Mouse (Mus musculus) lung, embryonic 14.5 days (tissue): ENCODE measurements around the gene 4931422A03Rik. TPM values are rescaled to one million over a fixed set of nuclear protein-coding genes. Genes with fewer than 3 reads are reported as not detected.

Experiments
- ATAC-seq: fragments of 200-750 bp; cut with Nextera tagmentation; 2 replicates; pipeline ENCODE4 v1.8.0; 2017; ENCODE audit warnings: mild to moderate bottlenecking, moderate TSS enrichment, moderate library complexity; ENCODE audit not compliant: insufficient read depth
- DNase-seq: peaks from one replicate; pipeline ENCODE4 v3.0.0-alpha.2; 2015
- H3K27ac ChIP-seq: fragments of 300-500 bp; sonication (generic); 2 replicates; pipeline ENCODE4 v1.5.1; 2014; ENCODE audit warnings: low read depth, mild to moderate bottlenecking, moderate library complexity
- H3K27me3 ChIP-seq: fragments of 300-500 bp; sonication (generic); 2 replicates; pipeline ENCODE4 v1.6.1; 2014; ENCODE audit warnings: low read length, control low read depth; ENCODE audit not compliant: insufficient read depth
- H3K36me3 ChIP-seq: fragments of 300-500 bp; sonication (generic); 2 replicates; pipeline ENCODE4 v1.6.1; 2014; ENCODE audit warnings: control low read depth; ENCODE audit not compliant: insufficient read depth
- H3K4me1 ChIP-seq: fragments of 300-500 bp; sonication (generic); 2 replicates; pipeline ENCODE4 v1.6.1; 2014; ENCODE audit warnings: antibody characterized with exemption, control low read depth; ENCODE audit not compliant: insufficient read depth
- H3K4me2 ChIP-seq: fragments of 300-500 bp; sonication (generic); 2 replicates; pipeline ENCODE4 v1.6.1; 2014; ENCODE audit warnings: mild to moderate bottlenecking
- H3K4me3 ChIP-seq: fragments of 300-500 bp; sonication (generic); 2 replicates; pipeline ENCODE4 v1.5.1; 2014; ENCODE audit warnings: low read depth, low read length
- H3K9ac ChIP-seq: fragments of 300-500 bp; sonication (generic); 2 replicates; pipeline ENCODE4 v1.6.1; 2014
- H3K9me3 ChIP-seq: fragments of 300-500 bp; sonication (generic); 2 replicates; pipeline ENCODE4 v1.6.1; 2016; ENCODE audit warnings: low read depth, low read length, control low read depth
- CTCF ChIP-seq: IDR thresholded peaks from 2 replicates; pipeline ENCODE4 v1.5.1; 2016; ENCODE audit warnings: antibody characterized with exemption, low read depth
- WGBS: fragments of 180-500 bp; shearing (Covaris S2); extraction: QIAGEN DNeasy Blood & Tissue Kit; methylation state at CpG from one replicate; pipeline ENCODE4 v1.1.7; 2014; 5-methylcytosine and 5-hydroxymethylcytosine counted together
- polyA plus RNA-seq: library from polyadenylated mRNA; unstranded; fragments of >200 nt; fragmentation: Nextera tagmentation; extraction: Ambion mirVana; gene quantifications from 2 replicates; pipeline ENCODE4 v1.2.1, GENCODE M21; 2014

Gene 4931422A03Rik
- polyA plus RNA-seq, 1 experiment from 2014 or later = 2.1 TPM

DNA sequence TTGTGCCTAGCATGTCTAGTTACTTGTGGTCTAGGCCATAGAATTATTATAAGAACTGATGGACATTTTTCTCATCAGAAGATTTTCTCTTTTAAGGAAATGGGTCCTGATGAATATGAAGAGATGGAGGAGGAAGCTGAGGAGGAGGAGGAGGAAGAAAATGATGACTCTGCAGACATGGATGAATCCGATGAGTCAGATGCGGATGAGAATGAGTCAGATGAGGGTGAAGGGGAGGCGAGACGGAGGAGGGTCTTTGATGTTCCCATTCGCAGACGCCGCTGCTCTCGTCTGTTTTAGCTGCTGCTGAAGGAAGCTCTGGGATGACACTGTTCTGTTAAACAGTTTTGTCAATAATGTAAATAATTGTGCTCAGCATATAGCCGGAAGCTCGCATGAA is 31.6 kb upstream of the 4931422A03Rik start:
- no peak overlapping the region for H3K27ac ChIP-seq
- no peak overlapping the region for H3K4me2 ChIP-seq
- H3K9ac ChIP-seq = no peak overlapping the region
- no peaks in the 10 kb centered on the region for H3K4me1 ChIP-seq
- no peak for ATAC-seq
- TF ChIP-seq CTCF = no peak
- peak; percentile 23 for DNase-seq
- H3K27me3 ChIP-seq = no peaks in the 10 kb centered on the region
- WGBS = 44% methylated on average over 10 of the region's 10 CpGs
- H3K9me3 ChIP-seq = no peaks in the 10 kb centered on the region
- H3K4me3 ChIP-seq = no peak overlapping the region
- peaks cover 34% of the 10 kb centered on the region for H3K36me3 ChIP-seq

DNA sequence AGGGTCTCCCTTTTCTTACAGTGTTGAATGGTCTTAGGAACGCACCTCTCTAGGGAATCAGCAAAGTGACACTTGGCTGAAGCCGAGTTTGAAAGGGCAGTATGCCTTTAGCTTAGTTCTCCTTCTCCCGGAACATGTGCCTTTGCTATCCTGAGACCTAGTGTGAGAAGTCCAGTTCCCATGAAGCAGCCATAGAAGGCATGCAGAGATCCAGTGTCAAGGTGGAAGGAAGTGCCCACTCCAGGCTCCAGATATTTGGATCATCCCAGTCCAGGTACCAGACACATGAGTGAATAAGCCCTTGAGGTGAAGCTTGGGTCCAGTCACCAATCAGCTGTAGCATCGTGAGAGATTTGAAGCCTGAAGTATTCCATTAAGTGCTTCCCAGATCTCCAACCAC is 30.8 kb upstream of the 4931422A03Rik start:
- no peak for DNase-seq
- 87% methylated on average over 4 of the region's 4 CpGs for whole genome bisulfite sequencing
- H3K4me1 ChIP-seq = no peaks in the 10 kb centered on the region
- no peak for ATAC-seq
- H3K4me3 ChIP-seq = no peak overlapping the region
- H3K27ac ChIP-seq = no peak overlapping the region
- no peak overlapping the region for H3K4me2 ChIP-seq
- no peak overlapping the region for H3K9ac ChIP-seq
- no peaks in the 10 kb centered on the region for H3K27me3 ChIP-seq
- no peak for TF ChIP-seq CTCF
- H3K36me3 ChIP-seq = peaks cover 43% of the 10 kb centered on the region
- no peaks in the 10 kb centered on the region for H3K9me3 ChIP-seq

DNA sequence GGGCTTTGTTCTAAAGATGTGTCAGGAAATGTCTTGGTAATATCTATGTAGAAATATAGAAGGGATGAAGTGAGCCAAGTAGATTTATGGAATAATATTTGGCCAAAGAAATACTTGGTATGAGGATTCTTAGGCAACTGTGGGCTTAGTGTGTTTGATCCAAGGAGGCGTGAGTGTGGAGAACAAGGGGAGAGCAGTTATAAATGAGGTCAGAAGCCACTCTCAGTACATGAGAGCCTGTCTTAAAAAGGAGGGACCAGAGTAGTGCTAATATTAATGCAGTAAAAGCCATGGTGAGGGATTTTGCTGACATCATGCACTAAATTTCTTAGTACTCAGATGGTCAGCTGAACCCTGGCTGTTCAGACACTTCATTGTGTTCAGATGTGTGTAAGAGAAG is 30.2 kb upstream of the 4931422A03Rik start:
- WGBS = 76% methylated on average over 1 of the region's 1 CpGs
- no peak for TF ChIP-seq CTCF
- no peak overlapping the region for H3K9ac ChIP-seq
- DNase-seq = no peak
- peaks cover 48% of the 10 kb centered on the region for H3K36me3 ChIP-seq
- no peak overlapping the region for H3K27ac ChIP-seq
- ATAC-seq = no peak
- H3K4me1 ChIP-seq = no peaks in the 10 kb centered on the region
- H3K9me3 ChIP-seq = no peaks in the 10 kb centered on the region
- H3K4me3 ChIP-seq = no peak overlapping the region
- H3K27me3 ChIP-seq = no peaks in the 10 kb centered on the region
- no peak overlapping the region for H3K4me2 ChIP-seq

DNA sequence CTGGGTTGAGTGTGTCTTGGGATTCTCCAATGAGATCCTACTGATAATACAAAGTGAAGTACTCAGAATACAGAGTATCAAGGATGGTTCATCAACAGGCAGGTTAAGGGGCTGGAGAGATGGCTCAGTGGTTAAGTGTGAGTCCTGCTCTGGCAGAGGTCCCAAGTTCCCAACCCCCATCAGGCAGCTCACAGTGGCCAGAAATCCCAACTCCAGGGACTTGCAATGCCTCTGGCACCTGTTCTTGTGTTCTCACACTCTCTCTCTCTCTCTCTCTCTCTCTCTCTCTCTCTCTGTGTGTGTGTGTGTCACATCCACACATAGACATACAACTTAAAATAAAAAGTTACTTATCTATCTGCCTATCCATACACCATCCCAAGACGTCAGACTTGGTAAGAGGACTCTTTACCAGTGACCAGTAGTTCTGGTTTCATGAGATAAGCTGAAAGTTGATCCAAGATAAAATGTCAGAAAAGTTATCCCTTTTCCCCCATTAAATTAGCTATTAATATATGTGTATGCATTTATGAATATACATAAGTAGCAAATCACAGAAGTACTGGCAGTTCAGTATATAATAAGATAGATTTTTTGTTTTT is 16.4 kb upstream of the 4931422A03Rik start:
- ATAC-seq (peak; percentile 56; the same call in 1 of the 2 replicates), DNase-seq (no peak)
- H3K27me3 ChIP-seq = no peaks in the 10 kb centered on the region
- no peak overlapping the region for H3K27ac ChIP-seq
- TF ChIP-seq CTCF = no peak
- H3K4me3 ChIP-seq = no peak overlapping the region
- H3K36me3 ChIP-seq = peaks cover 37% of the 10 kb centered on the region
- no peak overlapping the region for H3K9ac ChIP-seq
- no peak overlapping the region for H3K4me2 ChIP-seq
- no peaks in the 10 kb centered on the region for H3K4me1 ChIP-seq
- H3K9me3 ChIP-seq = no peaks in the 10 kb centered on the region
- 59% methylated on average over 1 of the region's 1 CpGs for WGBS

DNA sequence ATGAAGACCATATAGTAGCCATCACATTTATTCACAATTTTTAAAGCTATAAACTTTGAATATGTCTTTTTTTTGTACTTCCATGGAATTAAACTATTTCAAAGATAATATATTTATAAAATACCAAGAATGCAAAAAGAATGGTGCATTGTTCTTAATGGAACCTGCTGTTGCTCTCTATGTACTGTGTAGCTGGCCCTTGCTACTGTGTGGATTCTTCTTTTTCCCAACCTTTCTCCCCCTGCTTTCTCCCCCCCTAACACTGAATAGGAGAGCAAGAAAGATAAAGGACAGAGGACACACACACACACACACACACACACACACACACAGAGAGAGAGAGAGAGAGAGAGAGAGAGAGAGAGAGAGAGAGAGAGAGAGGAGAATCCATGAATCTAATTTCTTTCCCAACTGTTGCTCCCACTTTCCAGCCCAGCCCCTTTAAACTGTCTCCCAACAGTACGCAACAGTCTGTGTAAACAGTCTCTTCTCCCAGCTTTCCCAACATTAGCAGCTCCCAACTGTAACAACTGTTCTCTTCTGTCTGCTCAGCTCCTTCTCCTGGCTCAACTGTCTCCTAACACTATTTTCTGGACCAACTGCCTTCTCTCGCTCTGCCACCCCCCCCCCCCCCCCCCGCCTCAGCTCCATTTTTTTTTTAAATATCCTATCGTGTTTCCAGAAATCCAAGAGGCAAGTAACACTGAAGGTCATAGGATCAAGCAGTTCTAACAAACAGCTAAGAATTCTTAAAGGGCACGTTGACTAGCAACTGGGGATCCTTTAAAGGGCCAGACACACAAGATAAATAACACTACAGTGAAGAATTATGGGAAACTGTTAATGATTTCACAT is 15.7 kb upstream of the 4931422A03Rik start:
- H3K9me3 ChIP-seq = no peaks in the 10 kb centered on the region
- H3K36me3 ChIP-seq = peaks cover 39% of the 10 kb centered on the region
- ATAC-seq = peak; percentile 81
- DNase-seq = peak; percentile 65
- no peak for TF ChIP-seq CTCF
- no peaks in the 10 kb centered on the region for H3K27me3 ChIP-seq
- H3K4me1 ChIP-seq = no peaks in the 10 kb centered on the region
- H3K4me3 ChIP-seq = no peak overlapping the region
- no peak overlapping the region for H3K9ac ChIP-seq
- H3K4me2 ChIP-seq = no peak overlapping the region
- 15% methylated on average over 5 of the region's 5 CpGs for WGBS
- peak overlapping the region; percentile 50 for H3K27ac ChIP-seq

DNA sequence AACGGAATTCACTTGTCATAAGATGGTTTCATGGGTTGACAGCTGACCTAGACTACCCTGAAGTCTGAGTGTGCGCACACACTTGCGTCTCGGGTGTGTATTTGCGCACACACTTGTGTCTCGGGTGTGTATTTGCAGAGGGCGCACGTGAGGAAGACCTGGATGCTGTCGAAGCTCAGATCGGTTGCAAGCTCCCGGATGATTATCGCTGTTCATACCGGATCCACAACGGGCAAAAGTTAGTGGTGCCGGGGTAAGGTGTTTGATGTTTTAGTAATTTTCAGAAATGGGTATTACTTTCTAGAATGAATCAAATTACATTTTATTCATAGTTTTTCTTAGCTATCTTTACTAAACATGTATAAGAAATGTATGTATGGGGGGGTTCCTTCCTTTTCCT is 14.6 kb upstream of the 4931422A03Rik start:
- ATAC-seq = no peak
- H3K4me1 ChIP-seq = no peaks in the 10 kb centered on the region
- TF ChIP-seq CTCF = no peak
- H3K4me2 ChIP-seq = no peak overlapping the region
- no peaks in the 10 kb centered on the region for H3K27me3 ChIP-seq
- H3K4me3 ChIP-seq = no peak overlapping the region
- H3K9ac ChIP-seq = no peak overlapping the region
- WGBS = 79% methylated on average over 15 of the region's 15 CpGs
- no peak overlapping the region for H3K27ac ChIP-seq
- DNase-seq = no peak
- H3K9me3 ChIP-seq = no peaks in the 10 kb centered on the region
- peaks cover 33% of the 10 kb centered on the region for H3K36me3 ChIP-seq

DNA sequence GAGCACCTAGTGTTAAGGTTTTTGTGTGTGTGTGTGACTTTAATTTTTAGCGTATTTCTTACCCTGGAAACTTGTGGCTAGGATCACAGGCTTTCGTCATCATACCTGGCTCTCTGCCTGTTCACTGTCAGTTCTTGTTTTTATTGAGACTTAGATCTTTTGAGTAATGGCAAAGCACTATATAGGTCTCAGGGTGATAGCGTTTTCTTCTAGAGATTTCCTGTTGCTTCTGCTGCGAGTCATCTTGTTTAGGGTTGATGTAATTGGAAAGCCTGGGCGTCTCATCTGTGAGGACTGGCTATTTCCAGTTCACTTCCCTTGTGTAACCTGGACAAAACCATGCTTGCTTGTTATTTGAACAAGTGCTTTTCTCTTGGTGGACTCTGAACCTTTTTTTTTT is 13.5 kb upstream of the 4931422A03Rik start:
- Histone ChIP-seq H3K27ac (no peak overlapping the region), H3K27me3 (no peaks in the 10 kb centered on the region), H3K4me3 (no peak overlapping the region), H3K9ac (no peak overlapping the region), H3K9me3 (no peaks in the 10 kb centered on the region), H3K36me3 (peaks cover 43% of the 10 kb centered on the region), H3K4me2 (no peak overlapping the region), H3K4me1 (no peaks in the 10 kb centered on the region)
- ATAC-seq = no peak
- peak; percentile 34 for DNase-seq
- TF ChIP-seq CTCF = no peak
- WGBS = 58% methylated on average over 5 of the region's 5 CpGs
